Mouse (Mus musculus) embryonic facial prominence, embryonic 15.5 days (tissue): Measurements from ENCODE around the gene St3gal3. TPM values are rescaled to one million over a fixed set of nuclear protein-coding genes. Genes with fewer than 3 reads are reported as not detected.

ENCODE experiments used
- ATAC-seq: fragments of 200-750 bp; cut with Nextera tagmentation; 2 replicates; pipeline ENCODE4 v1.8.0; 2017; ENCODE audit warnings: low read depth, moderate TSS enrichment; ENCODE audit not compliant: insufficient number of reproducible peaks, low FRiP score, low TSS enrichment
- H3K27ac ChIP-seq: fragments of 300-500 bp; sonication (generic); replicated peaks from 2 replicates; pipeline ENCODE4 v1.5.1; 2015; ENCODE audit warnings: mild to moderate bottlenecking, inconsistent platforms
- H3K27me3 ChIP-seq: fragments of 300-500 bp; sonication (generic); 2 replicates; pipeline ENCODE4 v1.6.1; 2015; ENCODE audit warnings: inconsistent platforms
- H3K36me3 ChIP-seq: fragments of 300-500 bp; sonication (generic); 2 replicates; pipeline ENCODE4 v1.6.1; 2015; ENCODE audit warnings: mild to moderate bottlenecking, inconsistent platforms
- H3K4me1 ChIP-seq: fragments of 300-500 bp; sonication (generic); 2 replicates; pipeline ENCODE4 v1.6.1; 2015; ENCODE audit warnings: inconsistent platforms
- H3K4me2 ChIP-seq: fragments of 300-500 bp; sonication (generic); replicated peaks from 2 replicates; pipeline ENCODE4 v1.6.1; 2015; ENCODE audit warnings: mild to moderate bottlenecking, inconsistent platforms
- H3K4me3 ChIP-seq: fragments of 300-500 bp; sonication (generic); replicated peaks from 2 replicates; pipeline ENCODE4 v1.5.1; 2015; ENCODE audit warnings: mild to moderate bottlenecking, inconsistent platforms
- H3K9ac ChIP-seq: fragments of 300-500 bp; sonication (generic); 2 replicates; pipeline ENCODE4 v1.6.1; 2015; ENCODE audit warnings: inconsistent platforms
- H3K9me3 ChIP-seq: fragments of 300-500 bp; sonication (generic); replicated peaks from 2 replicates; pipeline ENCODE4 v1.6.1; 2016; ENCODE audit warnings: inconsistent platforms
- WGBS: fragments of 180-500 bp; shearing (Covaris S2); methylation state at CpG from one replicate; pipeline ENCODE4 v1.1.7; 2015; 5-methylcytosine and 5-hydroxymethylcytosine counted together
- polyA plus RNA-seq: library from polyadenylated mRNA; unstranded; fragments of >200 nt; fragmentation: Nextera tagmentation; extraction: Ambion mirVana; gene quantifications from 2 replicates; pipeline ENCODE4 v1.2.1, GENCODE M21; 2015

St3gal3 gene
- polyA plus RNA-seq, 1 experiment from 2014 or later: 9.8 TPM

- peaks cover 18% of the 10 kb centered on the region for H3K36me3 ChIP-seq
- H3K9me3 ChIP-seq: no peaks in the 10 kb centered on the region
- no peak for ATAC-seq
- H3K27ac ChIP-seq: no peak overlapping the region
- no peak overlapping the region for H3K4me3 ChIP-seq
- WGBS: 91% methylated on average over 3 of the region's 3 CpGs
- H3K4me1 ChIP-seq: peaks cover 4% of the 10 kb centered on the region; the same call in 1 of the 2 replicates
- H3K9ac ChIP-seq: no peak overlapping the region
- no peak overlapping the region for H3K4me2 ChIP-seq
- H3K27me3 ChIP-seq: no peaks in the 10 kb centered on the region
Measured at GRCm38 (mm10) chr4:118105256-118106053, 29.3 kb downstream of the St3gal3 start.

- Histone ChIP-seq H3K9me3 (no peaks in the 10 kb centered on the region), H3K27me3 (no peaks in the 10 kb centered on the region), H3K9ac (no peak overlapping the region), H3K36me3 (peaks cover 18% of the 10 kb centered on the region), H3K27ac (no peak overlapping the region), H3K4me3 (no peak overlapping the region), H3K4me1 (no peaks in the 10 kb centered on the region), H3K4me2 (no peak overlapping the region)
- ATAC-seq: no peak
- 77% methylated on average over 8 of the region's 8 CpGs for WGBS
Measured at GRCm38 (mm10) chr4:118103280-118103830, 31.4 kb downstream of the St3gal3 start.

DNA sequence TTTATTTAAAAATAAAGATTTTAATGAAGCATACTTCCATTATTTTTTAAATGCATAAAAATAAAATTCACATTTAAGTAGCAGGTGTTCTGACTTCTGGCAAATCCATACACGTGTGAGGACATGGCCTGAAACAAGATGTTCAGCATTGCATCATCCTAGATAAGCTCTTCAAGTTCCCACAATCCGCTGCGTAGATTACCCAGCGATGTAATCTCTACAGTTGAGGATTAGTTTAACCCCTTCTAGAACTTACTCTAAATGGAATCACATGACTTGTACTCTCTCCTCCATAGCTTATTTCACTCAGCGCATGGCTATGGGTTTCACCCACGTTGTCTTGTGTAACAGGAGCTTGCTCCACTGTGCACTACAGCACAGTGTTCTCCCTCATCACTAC lies 33.2 kb downstream of the St3gal3 start:
- H3K36me3 ChIP-seq: 0 out of 2 replicates have a peak, but pooled peaks cover 2% of the 10 kb centered on the region
- H3K9ac ChIP-seq: no peak overlapping the region
- 77% methylated on average over 6 of the region's 6 CpGs for WGBS
- no peaks in the 10 kb centered on the region for H3K9me3 ChIP-seq
- no peak overlapping the region for H3K4me2 ChIP-seq
- H3K27me3 ChIP-seq: no peaks in the 10 kb centered on the region
- H3K4me3 ChIP-seq: no peak overlapping the region
- no peak for ATAC-seq
- H3K4me1 ChIP-seq: no peaks in the 10 kb centered on the region
- no peak overlapping the region for H3K27ac ChIP-seq

- 86% methylated on average over 8 of the region's 8 CpGs for WGBS
- H3K9ac ChIP-seq: no peak overlapping the region
- no peaks in the 10 kb centered on the region for H3K4me1 ChIP-seq
- no peak overlapping the region for H3K4me2 ChIP-seq
- no peaks in the 10 kb centered on the region for H3K27me3 ChIP-seq
- no peak for ATAC-seq
- no peak overlapping the region for H3K27ac ChIP-seq
- no peaks in the 10 kb centered on the region for H3K9me3 ChIP-seq
- H3K36me3 ChIP-seq: no peaks in the 10 kb centered on the region
- no peak overlapping the region for H3K4me3 ChIP-seq
Measured at GRCm38 (mm10) chr4:118099637-118100364, 34.9 kb downstream of the St3gal3 start.

DNA sequence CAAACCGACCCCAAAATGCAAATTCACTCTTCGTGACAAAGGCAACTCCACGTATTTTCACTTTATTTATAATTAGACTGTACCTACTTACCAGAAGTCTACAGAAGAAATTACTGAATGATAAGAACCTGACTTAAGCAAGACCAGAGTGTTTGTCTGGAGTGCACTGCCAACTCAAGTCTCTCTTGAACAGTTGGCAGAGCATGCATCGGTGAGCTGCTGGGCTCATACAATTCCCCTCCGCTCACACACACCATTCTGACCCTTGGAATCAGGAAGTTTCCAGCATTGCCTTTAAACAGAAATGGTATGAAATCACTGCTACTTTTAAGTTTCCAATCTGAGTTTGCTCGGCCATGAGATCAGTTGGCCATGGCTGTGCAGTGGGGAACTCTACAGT lies 36.1 kb downstream of the St3gal3 start:
- no peak for ATAC-seq
- no peak overlapping the region for H3K27ac ChIP-seq
- H3K4me1 ChIP-seq: no peaks in the 10 kb centered on the region
- H3K4me2 ChIP-seq: no peak overlapping the region
- H3K36me3 ChIP-seq: no peaks in the 10 kb centered on the region
- H3K9ac ChIP-seq: no peak overlapping the region
- no peaks in the 10 kb centered on the region for H3K27me3 ChIP-seq
- 90% methylated on average over 6 of the region's 6 CpGs for WGBS
- H3K4me3 ChIP-seq: no peak overlapping the region
- no peaks in the 10 kb centered on the region for H3K9me3 ChIP-seq

GRCm38 (mm10) chr4:118096069-118096468 lies 38.6 kb downstream of the St3gal3 start:
- Histone ChIP-seq H3K9me3 (no peaks in the 10 kb centered on the region), H3K27ac (no peak overlapping the region), H3K9ac (no peak overlapping the region), H3K4me2 (no peak overlapping the region), H3K27me3 (no peaks in the 10 kb centered on the region), H3K36me3 (no peaks in the 10 kb centered on the region), H3K4me3 (no peak overlapping the region), H3K4me1 (no peaks in the 10 kb centered on the region)
- no peak for ATAC-seq
- 74% methylated on average over 6 of the region's 6 CpGs for WGBS

GRCm38 (mm10) chr4:118092784-118093457 lies 41.8 kb downstream of the St3gal3 start:
- Histone ChIP-seq H3K4me2 (no peak overlapping the region), H3K27me3 (no peaks in the 10 kb centered on the region), H3K4me3 (no peak overlapping the region), H3K36me3 (no peaks in the 10 kb centered on the region), H3K9ac (no peak overlapping the region), H3K9me3 (no peaks in the 10 kb centered on the region), H3K4me1 (no peaks in the 10 kb centered on the region), H3K27ac (no peak overlapping the region)
- ATAC-seq: no peak
- 94% methylated on average over 11 of the region's 11 CpGs for WGBS

GRCm38 (mm10) chr4:118090449-118090848 lies 44.3 kb downstream of the St3gal3 start:
- WGBS: 90% methylated on average over 11 of the region's 11 CpGs
- Histone ChIP-seq H3K4me2 (no peak overlapping the region), H3K36me3 (no peaks in the 10 kb centered on the region)

GRCm38 (mm10) chr4:118089939-118090338 lies 44.8 kb downstream of the St3gal3 start:
- no peaks in the 10 kb centered on the region for H3K9me3 ChIP-seq
- WGBS: 46% methylated on average over 9 of the region's 9 CpGs
- H3K9ac ChIP-seq: no peak overlapping the region
- H3K4me3 ChIP-seq: no peak overlapping the region
- no peak overlapping the region for H3K27ac ChIP-seq
- H3K4me1 ChIP-seq: 0 out of 2 replicates have a peak, but pooled peaks cover 4% of the 10 kb centered on the region
- H3K27me3 ChIP-seq: no peaks in the 10 kb centered on the region
- H3K36me3 ChIP-seq: no peaks in the 10 kb centered on the region
- H3K4me2 ChIP-seq: no peak overlapping the region
- no peak for ATAC-seq

More at GRCm38 (mm10) chr4:118090449-118090848, 44.3 kb downstream of the St3gal3 start:
- Histone ChIP-seq H3K27ac (no peak overlapping the region), H3K4me1 (no peaks in the 10 kb centered on the region), H3K27me3 (no peaks in the 10 kb centered on the region), H3K9ac (no peak overlapping the region), H3K9me3 (no peaks in the 10 kb centered on the region), H3K4me3 (no peak overlapping the region)
- no peak for ATAC-seq

- 81% methylated on average over 2 of the region's 2 CpGs for WGBS
- no peak for ATAC-seq
- H3K27me3 ChIP-seq: no peaks in the 10 kb centered on the region
Measured at GRCm38 (mm10) chr4:118088771-118089170, 45.9 kb downstream of the St3gal3 start.

GRCm38 (mm10) chr4:118085025-118085424 lies 49.7 kb downstream of the St3gal3 start:
- WGBS: 40% methylated on average over 4 of the region's 4 CpGs
- Histone ChIP-seq H3K4me3 (no peak overlapping the region), H3K27ac (no peak overlapping the region), H3K27me3 (no peaks in the 10 kb centered on the region), H3K9ac (no peak overlapping the region), H3K36me3 (no peaks in the 10 kb centered on the region), H3K4me2 (no peak overlapping the region), H3K4me1 (peaks cover 22% of the 10 kb centered on the region), H3K9me3 (no peaks in the 10 kb centered on the region)
- no peak for ATAC-seq

More at GRCm38 (mm10) chr4:118088771-118089170, 45.9 kb downstream of the St3gal3 start:
- no peak overlapping the region for H3K4me2 ChIP-seq
- H3K36me3 ChIP-seq: no peaks in the 10 kb centered on the region
- H3K4me3 ChIP-seq: no peak overlapping the region
- no peaks in the 10 kb centered on the region for H3K9me3 ChIP-seq
- no peak overlapping the region for H3K27ac ChIP-seq
- H3K4me1 ChIP-seq: peaks cover 11% of the 10 kb centered on the region; the same call in 1 of the 2 replicates
- H3K9ac ChIP-seq: no peak overlapping the region
